Mouse (Mus musculus) stomach, embryonic 16.5 days (tissue): ENCODE measurements at regions not wholly inside any gene's neighbourhood (a gene's known extent, or its start where the extent isn't known, plus 50 kb on each side); places are given as distances from the start of the nearest gene placed in this dataset.

ENCODE experiments used
- ATAC-seq: fragments of 200-750 bp; cut with Nextera tagmentation; 2 replicates; pipeline ENCODE4 v1.8.0; 2017; ENCODE audit warnings: moderate number of reproducible peaks, moderate TSS enrichment; ENCODE audit not compliant: insufficient read depth, low FRiP score
- H3K27ac ChIP-seq: fragments of 300-500 bp; sonication (generic); 2 replicates; pipeline ENCODE4 v1.5.1; 2014; ENCODE audit warnings: low read length
- H3K27me3 ChIP-seq: fragments of 300-500 bp; sonication (generic); 2 replicates; pipeline ENCODE4 v1.6.1; 2014; ENCODE audit warnings: low read length, control low read depth, mixed read lengths; ENCODE audit not compliant: control insufficient read depth, insufficient read depth
- H3K36me3 ChIP-seq: fragments of 300-500 bp; sonication (generic); 2 replicates; pipeline ENCODE4 v1.6.1; 2014; ENCODE audit warnings: low read length; ENCODE audit not compliant: control insufficient read depth, insufficient read depth
- H3K4me1 ChIP-seq: fragments of 300-500 bp; sonication (generic); 2 replicates; pipeline ENCODE4 v1.6.1; 2014; ENCODE audit warnings: low read length, control low read depth, mixed read lengths; ENCODE audit not compliant: control insufficient read depth, insufficient read depth
- H3K4me2 ChIP-seq: fragments of 300-500 bp; sonication (generic); 2 replicates; pipeline ENCODE4 v1.6.1; 2014; ENCODE audit warnings: low read depth, low read length, mixed read lengths
- H3K4me3 ChIP-seq: fragments of 300-500 bp; sonication (generic); replicated peaks from 2 replicates; pipeline ENCODE4 v1.5.1; 2014; ENCODE audit warnings: mild to moderate bottlenecking, low read length
- H3K9ac ChIP-seq: fragments of 300-500 bp; sonication (generic); 2 replicates; pipeline ENCODE4 v1.6.1; 2014; ENCODE audit warnings: low read length
- H3K9me3 ChIP-seq: fragments of 300-500 bp; sonication (generic); replicated peaks from 2 replicates; pipeline ENCODE4 v1.6.1; 2016; ENCODE audit warnings: low read length, control low read depth; ENCODE audit not compliant: control insufficient read depth
- WGBS: fragments of 180-500 bp; shearing (Covaris S2); extraction: QIAGEN DNeasy Blood & Tissue Kit; methylation state at CpG from one replicate; pipeline ENCODE4 v1.1.7; 2014; 5-methylcytosine and 5-hydroxymethylcytosine counted together

- ATAC-seq, result no peak
- Histone ChIP-seq H3K4me3 (no peak overlapping the region), H3K36me3 (no peaks in the 10 kb centered on the region), H3K27ac (no peak overlapping the region), H3K27me3 (no peaks in the 10 kb centered on the region), H3K4me1 (no peaks in the 10 kb centered on the region), H3K9me3 (no peaks in the 10 kb centered on the region), H3K4me2 (no peak overlapping the region), H3K9ac (no peak overlapping the region)
- WGBS, result 84% methylated on average over 4 of the region's 4 CpGs
Measured at GRCm38 (mm10) chr16:74517374-74517773, 105.7 kb upstream of the Robo2 start.

DNA sequence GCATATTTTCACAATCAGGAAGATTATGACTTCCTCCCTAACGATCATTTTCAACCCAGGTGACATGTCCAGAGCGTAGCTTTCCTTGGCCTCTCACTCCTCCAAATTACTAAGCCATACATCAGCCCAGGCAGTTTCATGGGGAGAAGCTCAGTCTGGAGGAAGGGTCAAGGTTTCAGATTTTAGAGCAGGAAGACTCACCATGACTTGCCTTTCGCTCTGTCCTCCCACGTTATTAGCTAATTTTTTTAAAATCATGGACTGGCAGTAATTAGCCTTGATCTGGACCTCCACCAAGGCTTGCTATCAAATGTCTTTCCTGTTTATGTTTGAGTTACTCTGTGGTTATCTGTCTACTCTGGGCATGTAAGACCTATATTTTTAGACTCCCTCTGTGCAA, 102.9 kb upstream of the Robo2 start:
- Histone ChIP-seq H3K27me3 (no peaks in the 10 kb centered on the region), H3K4me1 (no peaks in the 10 kb centered on the region), H3K36me3 (no peaks in the 10 kb centered on the region), H3K27ac (no peak overlapping the region), H3K4me2 (no peak overlapping the region), H3K4me3 (no peak overlapping the region), H3K9ac (no peak overlapping the region), H3K9me3 (no peaks in the 10 kb centered on the region)
- WGBS, result 63% methylated on average over 4 of the region's 4 CpGs
- ATAC-seq, result no peak

- Histone ChIP-seq H3K27ac (no peak overlapping the region), H3K4me2 (no peak overlapping the region), H3K36me3 (no peaks in the 10 kb centered on the region), H3K9ac (no peak overlapping the region), H3K27me3 (no peaks in the 10 kb centered on the region), H3K4me1 (no peaks in the 10 kb centered on the region), H3K9me3 (no peaks in the 10 kb centered on the region), H3K4me3 (no peak overlapping the region)
- 86% methylated on average over 1 of the region's 1 CpGs for WGBS
- ATAC-seq, result no peak
Measured at GRCm38 (mm10) chr16:74510383-74510782, 98.8 kb upstream of the Robo2 start.

GRCm38 (mm10) chr16:74509489-74509888, 97.9 kb upstream of the Robo2 start:
- Histone ChIP-seq H3K27ac (no peak overlapping the region), H3K4me3 (no peak overlapping the region), H3K27me3 (no peaks in the 10 kb centered on the region), H3K9me3 (no peaks in the 10 kb centered on the region), H3K4me2 (no peak overlapping the region), H3K4me1 (no peaks in the 10 kb centered on the region), H3K36me3 (no peaks in the 10 kb centered on the region), H3K9ac (no peak overlapping the region)
- 86% methylated on average over 2 of the region's 2 CpGs for WGBS
- no peak for ATAC-seq

DNA sequence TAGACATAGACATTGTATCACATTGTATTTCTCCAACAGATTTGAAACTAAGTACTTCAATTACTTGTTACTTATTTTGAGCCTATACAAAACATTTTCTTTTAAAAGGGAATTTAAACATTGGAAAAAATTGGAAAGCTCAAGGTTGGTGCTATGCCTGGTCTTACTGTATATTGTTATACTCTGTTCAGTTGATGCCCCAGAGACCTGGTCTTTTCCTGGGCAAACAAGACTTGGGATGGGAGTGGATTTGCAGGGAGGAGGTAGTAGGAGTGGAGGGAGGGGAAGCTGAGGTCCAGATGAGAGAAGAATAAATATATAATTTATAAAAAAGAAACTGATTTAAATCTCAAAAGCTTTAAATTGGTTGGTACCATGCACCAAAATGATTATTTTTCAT, 95.1 kb upstream of the Robo2 start:
- H3K4me3 ChIP-seq, result no peak overlapping the region
- no peaks in the 10 kb centered on the region for H3K27me3 ChIP-seq
- H3K9me3 ChIP-seq, result no peaks in the 10 kb centered on the region
- no peak overlapping the region for H3K4me2 ChIP-seq
- no peaks in the 10 kb centered on the region for H3K4me1 ChIP-seq
- H3K9ac ChIP-seq, result no peak overlapping the region
- no peak for ATAC-seq
- no peaks in the 10 kb centered on the region for H3K36me3 ChIP-seq
- H3K27ac ChIP-seq, result no peak overlapping the region

- H3K4me3 ChIP-seq, result no peak overlapping the region
- WGBS, result 73% methylated on average over 6 of the region's 6 CpGs
- H3K9ac ChIP-seq, result no peak overlapping the region
- no peak overlapping the region for H3K27ac ChIP-seq
- H3K27me3 ChIP-seq, result no peaks in the 10 kb centered on the region
- H3K4me2 ChIP-seq, result no peak overlapping the region
- H3K9me3 ChIP-seq, result no peaks in the 10 kb centered on the region
- no peak for ATAC-seq
- H3K36me3 ChIP-seq, result no peaks in the 10 kb centered on the region
- H3K4me1 ChIP-seq, result no peaks in the 10 kb centered on the region
Measured at GRCm38 (mm10) chr16:74506173-74506709, 94.6 kb upstream of the Robo2 start.

GRCm38 (mm10) chr16:74504426-74504825, 92.8 kb upstream of the Robo2 start:
- Histone ChIP-seq H3K9me3 (no peaks in the 10 kb centered on the region), H3K4me2 (no peak overlapping the region), H3K4me1 (no peaks in the 10 kb centered on the region), H3K27ac (no peak overlapping the region), H3K9ac (no peak overlapping the region), H3K27me3 (no peaks in the 10 kb centered on the region), H3K36me3 (no peaks in the 10 kb centered on the region), H3K4me3 (no peak overlapping the region)
- no peak for ATAC-seq
- WGBS, result 36% methylated on average over 5 of the region's 5 CpGs

DNA sequence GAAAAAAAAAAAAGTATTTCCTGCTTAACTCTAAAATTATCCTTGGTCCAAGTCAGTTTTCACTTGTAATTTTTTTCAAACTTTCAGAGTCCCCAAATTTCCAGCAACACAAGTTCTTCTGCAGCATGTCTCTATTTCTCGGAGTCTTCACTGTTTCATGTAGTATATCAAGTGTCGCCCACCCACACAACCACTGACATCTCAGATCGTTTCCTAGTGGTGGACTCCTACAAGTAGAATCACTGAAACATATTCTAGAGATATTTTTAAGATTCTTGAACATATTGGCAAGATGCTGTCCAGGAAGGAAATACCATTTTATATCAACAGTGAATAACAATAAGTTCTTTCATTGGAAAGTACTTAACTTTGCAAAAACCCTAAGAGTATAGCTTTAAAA, 89.1 kb upstream of the Robo2 start:
- no peaks in the 10 kb centered on the region for H3K27me3 ChIP-seq
- no peak overlapping the region for H3K4me2 ChIP-seq
- no peaks in the 10 kb centered on the region for H3K4me1 ChIP-seq
- H3K36me3 ChIP-seq, result no peaks in the 10 kb centered on the region
- H3K9ac ChIP-seq, result no peak overlapping the region
- no peak overlapping the region for H3K27ac ChIP-seq
- H3K4me3 ChIP-seq, result no peak overlapping the region
- H3K9me3 ChIP-seq, result no peaks in the 10 kb centered on the region
- no peak for ATAC-seq
- 82% methylated on average over 3 of the region's 3 CpGs for WGBS

- 64% methylated on average over 6 of the region's 6 CpGs for WGBS
- no peak for ATAC-seq
- no peaks in the 10 kb centered on the region for H3K9me3 ChIP-seq
- H3K9ac ChIP-seq, result no peak overlapping the region
- no peak overlapping the region for H3K27ac ChIP-seq
- H3K36me3 ChIP-seq, result no peaks in the 10 kb centered on the region
- no peak overlapping the region for H3K4me3 ChIP-seq
- no peaks in the 10 kb centered on the region for H3K4me1 ChIP-seq
- no peak overlapping the region for H3K4me2 ChIP-seq
- no peaks in the 10 kb centered on the region for H3K27me3 ChIP-seq
Measured at GRCm38 (mm10) chr16:74467745-74468420, 56.3 kb upstream of the Robo2 start.
